Mouse (Mus musculus) embryo, embryonic 11 days (tissue): ENCODE measurements at regions not wholly inside any gene's neighbourhood (a gene's known extent, or its start where the extent isn't known, plus 50 kb on each side); places are given as distances from the start of the nearest gene placed in this dataset.

Source experiments
- DNase-seq: peaks from one replicate; pipeline ENCODE4 v3.0.0-alpha.2; 2015

DNA sequence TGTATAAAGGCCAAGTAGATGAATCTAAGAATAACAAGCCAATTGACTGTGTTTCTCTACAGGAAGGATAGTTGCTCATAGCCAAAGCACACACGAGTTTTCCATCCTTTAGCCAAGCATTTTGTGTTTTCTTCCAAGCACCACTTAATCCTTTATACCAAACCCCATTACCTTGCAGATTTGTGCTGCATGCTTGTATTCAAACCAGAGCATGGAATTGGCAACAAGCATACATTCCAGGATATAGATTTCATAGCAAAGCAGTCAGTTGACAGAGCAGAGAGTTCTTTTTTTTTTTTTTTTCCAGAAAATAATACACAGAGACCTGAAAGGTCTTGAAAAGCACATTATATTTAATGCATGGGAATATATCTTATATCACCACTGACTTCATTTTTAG lies 169.9 kb downstream of the Pom121l12 start:
- no peak for DNase-seq

DNA sequence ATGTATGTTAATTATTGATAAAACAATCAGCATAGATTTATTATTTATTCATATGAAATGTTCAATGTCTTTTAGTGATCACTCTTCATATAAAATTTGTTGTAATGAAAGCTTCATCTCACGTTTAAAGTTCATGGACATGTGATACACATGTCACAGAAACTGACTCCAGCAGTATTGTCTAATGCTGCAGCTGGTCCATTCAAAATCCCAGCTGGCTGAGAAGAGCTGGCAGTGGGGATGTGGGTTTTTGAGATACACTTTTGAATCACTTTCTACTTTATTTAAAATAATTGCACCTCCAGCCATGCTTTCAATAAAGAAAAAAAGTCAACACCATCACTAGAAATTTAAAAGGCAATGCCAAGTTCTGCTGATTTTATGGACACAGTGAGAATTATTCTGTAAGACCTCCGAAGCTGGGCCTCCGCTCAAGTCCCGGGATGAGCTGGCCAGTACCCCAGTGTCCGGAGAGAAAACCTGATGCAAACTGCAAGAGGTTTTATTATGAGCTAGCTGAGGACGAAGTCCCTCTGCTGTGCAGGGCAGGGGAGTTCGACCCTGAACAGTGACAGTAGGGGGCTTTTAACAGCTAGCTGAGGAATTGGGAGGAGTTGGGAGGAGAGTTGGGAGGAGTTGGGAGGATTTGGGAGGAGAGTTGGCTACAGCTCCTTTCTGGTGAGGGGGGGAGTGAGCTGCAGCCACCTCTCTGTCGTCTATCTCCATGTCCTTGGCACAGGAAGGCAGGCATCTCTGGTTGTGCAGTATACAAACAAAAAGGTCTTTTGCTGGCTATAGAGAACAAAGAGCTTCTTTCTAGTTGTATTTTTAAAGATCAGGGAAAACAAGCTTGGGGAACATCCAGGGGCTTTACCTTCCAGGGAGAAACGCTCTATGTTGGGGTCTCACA lies 170.6 kb downstream of the Pom121l12 start:
- peak; percentile 0 for DNase-seq

DNA sequence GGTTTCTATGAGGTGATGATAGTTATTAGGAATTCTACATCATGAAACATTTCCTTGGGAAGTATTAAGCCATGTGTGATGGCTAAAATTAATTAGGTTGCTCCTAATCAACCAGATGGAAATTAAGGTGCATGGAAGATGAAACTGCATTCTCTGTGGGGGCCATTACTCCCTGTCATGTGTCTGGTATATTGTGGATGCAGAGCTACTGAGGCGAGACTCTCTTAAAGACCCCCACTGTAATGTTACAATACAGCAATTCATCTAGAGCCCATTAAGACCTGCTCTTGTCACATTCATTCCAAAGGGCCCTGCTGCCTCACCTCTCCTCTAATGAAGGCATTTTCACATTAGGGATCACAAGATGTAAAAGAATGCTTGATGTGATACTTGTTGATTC lies 199.2 kb downstream of the Pom121l12 start:
- no peak for DNase-seq

DNA sequence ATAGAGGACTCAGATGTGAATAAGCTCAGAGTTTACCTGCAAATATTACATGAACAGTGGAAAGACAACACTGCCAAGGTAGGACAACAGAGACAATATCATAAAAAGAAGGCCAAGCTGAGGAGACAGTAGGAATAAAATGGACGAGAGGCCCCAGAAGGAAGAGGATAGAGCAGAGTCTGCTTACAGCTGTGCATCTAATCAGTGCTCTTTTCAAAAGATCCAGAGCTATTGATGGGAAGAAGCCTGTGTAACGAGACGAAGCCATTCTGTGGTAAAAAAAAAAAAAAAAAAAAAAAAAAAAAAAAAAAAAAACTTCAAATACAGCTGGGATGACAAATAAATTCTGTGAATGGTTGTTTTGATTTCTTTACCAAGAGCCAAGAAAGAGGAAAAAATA lies 200.2 kb downstream of the Pom121l12 start:
- DNase-seq = no peak

DNA sequence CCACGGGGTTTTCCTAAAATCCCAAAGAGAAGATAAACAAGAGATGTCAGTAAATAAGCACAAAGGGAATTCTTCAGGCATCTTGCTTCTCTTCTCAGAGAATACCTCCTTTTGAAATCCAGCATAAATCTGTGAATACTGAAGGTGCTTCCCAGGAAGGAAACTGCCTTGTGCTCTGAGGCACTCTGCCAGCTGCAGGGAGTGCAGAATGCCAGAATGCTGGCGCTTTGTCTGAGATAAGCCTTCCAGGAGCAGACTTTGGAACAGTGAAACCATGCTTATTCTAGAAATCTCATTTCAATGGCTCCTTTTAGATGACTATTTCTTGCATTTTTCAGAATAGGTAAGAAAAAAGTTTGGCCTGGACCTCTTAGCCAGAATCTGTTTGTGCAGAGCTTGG lies 219.9 kb downstream of the Pom121l12 start:
- no peak for DNase-seq
